In the genomic region with DNA sequence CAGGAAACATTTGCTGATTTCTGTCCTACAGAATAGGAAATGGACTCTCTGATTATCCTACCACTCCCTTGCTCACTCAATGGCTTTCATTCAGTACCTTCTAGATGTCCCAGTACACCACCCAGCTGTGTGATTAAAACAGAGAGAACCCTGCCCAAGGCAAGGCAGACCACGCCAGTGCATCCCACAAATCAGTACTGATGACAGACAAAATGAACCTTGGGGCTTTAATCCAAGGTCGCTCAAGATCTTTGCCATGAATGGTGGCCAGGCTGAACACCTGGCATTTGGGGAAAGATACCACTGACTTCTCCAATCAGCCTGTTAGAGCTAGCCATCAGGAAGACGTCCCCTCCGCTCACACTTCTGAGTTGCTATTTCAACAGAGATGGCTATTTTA, we compare ENCODE assay signal across 21 mouse cellular contexts.
A peak's percentile ranks its signal among the peaks of the same experiment; 100 is the strongest.
DNase-seq lines count a peak whose midpoint lies in the region; TF ChIP-seq lines count a peak whose summit lies in the region.
"Had no signal": no experiment of that assay in that cellular context is flagged by ENCODE, and none has a peak within 500 bp of the region (broad histone marks: within the 10 kb centered on the region; RNA-seq: fewer than 3 reads in every experiment).

No protein-coding gene starts in this region.

- H3K4me3 ChIP-seq in testis, adult 2 months (ENCODE audit: control insufficient read depth, low read depth, low read length): no peak overlapping the region
- H3K4me3 ChIP-seq: embryonic facial prominence, embryonic 12.5 days; embryonic facial prominence, embryonic 15.5 days; gastrocnemius, adult 2 months; hindbrain, embryonic 12.5 days; hindbrain, embryonic 15.5 days had no signal

- no peak for TF ChIP-seq POLR2A in testis, adult 2 months (IDR thresholded peaks at IDR 0.05; ENCODE audit: control insufficient read depth, low read depth, low read length)

- peak; percentile 50 for DNase-seq in adrenal gland, adult 2 months
- no peak for DNase-seq in adrenal gland, postnatal 4 days (ENCODE audit: low spot score in 2 of 2)
- DNase-seq in testis, postnatal 10 days (ENCODE audit: low spot score): no peak
- peak; percentile 37 to 40 for DNase-seq in adrenal gland, postnatal 36 days
- no peak for DNase-seq in thymus, postnatal 4 days
- DNase-seq: B cell, adult 2 months; cerebellum, adult 11 months; cerebellum, adult 2 months; cerebellum, adult 9-11 months; cerebellum, postnatal 25 days; forebrain, postnatal 0 days; gastrocnemius, adult 2 months; gastrocnemius, postnatal 14 days; heart, adult 11 months had no signal

- TF ChIP-seq CTCF in testis, adult 2 months (IDR thresholded peaks at IDR 0.05; ENCODE audit: control insufficient read depth, insufficient read depth, insufficient replicate concordance, low read depth, low read length): no peak

- no peaks in the 10 kb centered on the region; the same call in 1 of the 2 replicates for H3K4me1 ChIP-seq in testis, adult 2 months (ENCODE audit: control insufficient read depth, insufficient read depth, low read length)
- H3K4me1 ChIP-seq: embryonic facial prominence, embryonic 12.5 days; embryonic facial prominence, embryonic 15.5 days; hindbrain, embryonic 12.5 days; hindbrain, embryonic 15.5 days had no signal

- no peaks in the 10 kb centered on the region for H3K27me3 ChIP-seq in testis, adult 2 months (ENCODE audit: control insufficient read depth, insufficient read depth, low read length)
- H3K27me3 ChIP-seq: CH12.LX; embryonic facial prominence, embryonic 12.5 days; embryonic facial prominence, embryonic 15.5 days; hindbrain, embryonic 12.5 days; hindbrain, embryonic 15.5 days had no signal

- 0 out of 2 replicates have a peak overlapping the region, but pooled peaks have one; percentile 13 for H3K27ac ChIP-seq in testis, adult 2 months (ENCODE audit: control insufficient read depth, insufficient read depth, low read depth, low read length)
- H3K27ac ChIP-seq: embryonic facial prominence, embryonic 12.5 days; embryonic facial prominence, embryonic 15.5 days; gastrocnemius, adult 2 months; hindbrain, embryonic 12.5 days; hindbrain, embryonic 15.5 days had no signal

- H3K36me3 ChIP-seq in testis, adult 2 months (ENCODE audit: control insufficient read depth, insufficient read depth, low read length): no peaks in the 10 kb centered on the region
- H3K36me3 ChIP-seq: embryonic facial prominence, embryonic 12.5 days; embryonic facial prominence, embryonic 15.5 days; G1E; hindbrain, embryonic 12.5 days; hindbrain, embryonic 15.5 days had no signal

Comparison
In these comparisons a context has a peak if more than half of its experiments do, and no peak if none do; other contexts are left out.
1. DNase-seq: peak in adrenal gland, adult 2 months (single experiment) and adrenal gland, postnatal 36 days (2 of 2); none in adrenal gland, postnatal 4 days (0 of 2), testis, postnatal 10 days (single experiment) and thymus, postnatal 4 days (single experiment).